Mouse (Mus musculus): ENCODE data around the gene Dach2. TPM values are rescaled to one million over a fixed set of nuclear protein-coding genes. Genes with fewer than 3 reads are reported as not detected.
"Not testable (repeated sequence)": the region's sequence is repeated elsewhere in the genome, so short reads cannot be mapped to it uniquely, and the experiment has no call there.

Gene Dach2
- 3.5 and 3.8 TPM in 2 replicates for polyA plus RNA-seq (2015; fragmentation: Nextera tagmentation; extraction: Ambion mirVana)

GRCm38 (mm10) chrX:113297404-113297803 lies at the start of gene Dach2:
TSS of gene Dach2 (plus strand) at chrX:113297510.
- Histone ChIP-seq H3K9ac (peak within 1 kb of the TSS; percentile 68), H3K4me3 (peak within 1 kb of the TSS; percentile 50), H3K9me3 (no peaks in the 10 kb centered on the region), H3K4me2 (peak within 1 kb of the TSS; percentile 67), H3K27me3 (no peaks in the 10 kb centered on the region), H3K27ac (peak within 1 kb of the TSS; percentile 28; the same call in 1 of the 2 replicates), H3K36me3 (no peaks in the 10 kb centered on the region), H3K4me1 (no peaks in the 10 kb centered on the region)
- WGBS = 45% methylated on average over 21 of the region's 21 CpGs
- ATAC-seq (ENCODE audit: insufficient number of reproducible peaks, insufficient read depth, low FRiP score, low TSS enrichment, low read depth) = no peak

GRCm38 (mm10) chrX:113252427-113252826 lies 44.9 kb upstream of the Dach2 start:
- H3K27me3 ChIP-seq; H3K9me3 ChIP-seq; H3K4me1 ChIP-seq; H3K4me3 ChIP-seq; H3K9ac ChIP-seq; H3K27ac ChIP-seq; H3K36me3 ChIP-seq; ATAC-seq (ENCODE audit: insufficient number of reproducible peaks, insufficient read depth, low FRiP score, low TSS enrichment, low read depth); H3K4me2 ChIP-seq: not testable (repeated sequence)
- WGBS = 88% methylated on average over 2 of the region's 3 CpGs

GRCm38 (mm10) chrX:113298031-113298430 lies 721 bp downstream of the Dach2 start:
- Histone ChIP-seq H3K4me2 (peak overlapping the region; percentile 67), H3K27ac (no peak overlapping the region), H3K27me3 (no peaks in the 10 kb centered on the region), H3K4me1 (no peaks in the 10 kb centered on the region), H3K9ac (peak overlapping the region; percentile 68), H3K4me3 (peak overlapping the region; percentile 50), H3K36me3 (no peaks in the 10 kb centered on the region), H3K9me3 (no peaks in the 10 kb centered on the region)
- 17% methylated on average over 17 of the region's 18 CpGs for WGBS
- peak; percentile 99 for ATAC-seq (ENCODE audit: insufficient number of reproducible peaks, insufficient read depth, low FRiP score, low TSS enrichment, low read depth)

GRCm38 (mm10) chrX:113298468-113298867 lies 1.2 kb downstream of the Dach2 start:
- H3K27me3 ChIP-seq = no peaks in the 10 kb centered on the region

GRCm38 (mm10) chrX:113304323-113304722 lies 7.0 kb downstream of the Dach2 start:
- Histone ChIP-seq H3K4me1 (no peaks in the 10 kb centered on the region), H3K36me3 (no peaks in the 10 kb centered on the region), H3K9me3 (no peaks in the 10 kb centered on the region), H3K4me3 (no peak overlapping the region), H3K9ac (no peak overlapping the region), H3K27me3 (no peaks in the 10 kb centered on the region), H3K27ac (no peak overlapping the region), H3K4me2 (no peak overlapping the region)
- WGBS = 62% methylated on average over 4 of the region's 4 CpGs
- ATAC-seq (ENCODE audit: insufficient number of reproducible peaks, insufficient read depth, low FRiP score, low TSS enrichment, low read depth) = no peak

More at GRCm38 (mm10) chrX:113298468-113298867, 1.2 kb downstream of the Dach2 start:
- Histone ChIP-seq H3K4me3 (peak overlapping the region; percentile 50), H3K4me2 (peak overlapping the region; percentile 67), H3K36me3 (no peaks in the 10 kb centered on the region), H3K9ac (peak overlapping the region; percentile 68), H3K4me1 (no peaks in the 10 kb centered on the region), H3K27ac (no peak overlapping the region), H3K9me3 (no peaks in the 10 kb centered on the region)
- 24% methylated on average over 19 of the region's 19 CpGs for WGBS
- no peak for ATAC-seq (ENCODE audit: insufficient number of reproducible peaks, insufficient read depth, low FRiP score, low TSS enrichment, low read depth)

DNA sequence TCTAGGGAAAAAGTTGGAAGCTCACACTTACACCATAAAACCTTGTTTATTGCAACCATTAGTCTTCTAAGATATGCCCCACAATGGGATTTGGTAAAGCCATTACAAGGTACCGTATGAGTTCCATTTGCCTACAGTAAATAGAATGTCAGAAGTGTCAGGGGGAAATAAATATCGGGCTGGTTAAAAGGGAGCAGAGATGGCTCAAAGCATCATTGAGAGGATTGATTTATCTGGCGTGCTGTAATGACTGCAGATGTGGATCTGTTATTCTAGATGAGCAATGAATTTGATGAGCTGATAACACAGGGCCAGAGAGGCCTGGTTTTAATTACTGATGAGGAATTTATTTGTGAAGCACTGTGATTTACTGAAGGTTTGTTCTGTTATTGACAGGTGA lies 40.8 kb downstream of the Dach2 start:
- Histone ChIP-seq H3K4me1 (no peaks in the 10 kb centered on the region), H3K4me3 (no peak overlapping the region), H3K9ac (no peak overlapping the region), H3K9me3 (no peaks in the 10 kb centered on the region), H3K27me3 (no peaks in the 10 kb centered on the region), H3K36me3 (no peaks in the 10 kb centered on the region), H3K4me2 (no peak overlapping the region), H3K27ac (no peak overlapping the region)
- ATAC-seq (ENCODE audit: insufficient number of reproducible peaks, insufficient read depth, low FRiP score, low TSS enrichment, low read depth) = no peak
- 54% methylated on average over 3 of the region's 3 CpGs for WGBS

DNA sequence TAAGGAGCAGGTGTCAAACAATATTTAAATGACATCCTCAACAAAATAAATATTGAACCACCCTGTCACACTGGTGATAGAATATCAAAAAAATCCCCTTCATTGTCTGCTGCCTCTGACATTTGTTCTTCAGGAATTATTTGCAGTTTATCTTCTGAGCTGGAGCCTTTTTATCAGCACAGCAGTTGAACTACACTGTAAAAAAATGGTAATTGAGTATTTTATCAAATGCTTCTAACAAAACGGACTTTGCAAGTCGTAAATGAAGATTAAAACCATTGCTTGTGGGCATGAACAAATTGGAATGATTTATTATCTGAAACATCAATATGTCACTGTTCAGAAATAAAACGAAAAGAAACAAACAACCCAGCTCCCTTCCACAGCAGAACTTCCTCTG lies 97.1 kb downstream of the Dach2 start:
- H3K9me3 ChIP-seq = no peaks in the 10 kb centered on the region
- no peaks in the 10 kb centered on the region for H3K36me3 ChIP-seq
- no peak overlapping the region for H3K9ac ChIP-seq
- no peak overlapping the region for H3K4me2 ChIP-seq
- H3K27ac ChIP-seq = no peak overlapping the region
- H3K4me1 ChIP-seq = no peaks in the 10 kb centered on the region
- no peaks in the 10 kb centered on the region for H3K27me3 ChIP-seq
- H3K4me3 ChIP-seq = no peak overlapping the region
- WGBS = 82% methylated on average over 3 of the region's 3 CpGs
- ATAC-seq (ENCODE audit: insufficient number of reproducible peaks, insufficient read depth, low FRiP score, low TSS enrichment, low read depth) = no peak

GRCm38 (mm10) chrX:113408756-113409155 lies 111.4 kb downstream of the Dach2 start:
- Histone ChIP-seq H3K27me3 (no peaks in the 10 kb centered on the region), H3K9me3 (no peaks in the 10 kb centered on the region), H3K27ac (no peak overlapping the region), H3K36me3 (no peaks in the 10 kb centered on the region), H3K4me1 (no peaks in the 10 kb centered on the region), H3K4me2 (no peak overlapping the region), H3K4me3 (no peak overlapping the region), H3K9ac (no peak overlapping the region)
- ATAC-seq (ENCODE audit: insufficient number of reproducible peaks, insufficient read depth, low FRiP score, low TSS enrichment, low read depth) = no peak
- 91% methylated on average over 1 of the region's 1 CpGs for WGBS

DNA sequence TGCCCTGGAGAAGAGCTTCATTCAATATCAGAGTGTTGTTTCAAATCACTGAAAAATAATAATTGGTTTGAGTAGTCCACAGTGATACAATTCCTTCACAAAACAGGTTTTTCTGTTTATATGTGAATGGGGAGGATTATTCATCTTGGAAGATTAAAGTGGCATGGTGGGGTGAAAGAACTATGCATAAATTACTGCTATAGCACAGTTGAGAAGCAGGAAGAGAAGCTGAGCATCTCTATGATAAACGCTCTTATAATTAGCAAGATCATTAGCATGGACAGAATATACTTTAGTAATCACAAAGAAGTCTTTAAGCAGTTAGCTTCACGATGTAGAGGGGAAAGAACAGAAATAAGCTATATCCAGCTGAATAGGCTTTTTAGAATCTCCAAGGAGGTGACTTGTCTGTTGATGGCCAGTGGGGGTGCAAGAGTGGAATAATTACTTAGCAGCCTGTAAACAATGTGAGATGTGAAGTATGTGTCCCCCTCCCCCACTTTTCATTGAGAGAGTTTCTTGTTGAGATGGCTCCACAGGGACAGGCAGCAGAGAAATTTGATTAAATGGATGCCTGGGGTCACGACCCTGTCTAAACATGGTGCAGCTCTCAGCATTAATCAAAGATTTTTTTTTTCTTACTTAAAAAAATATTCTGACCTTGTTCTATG lies 124.3 kb downstream of the Dach2 start:
- WGBS = 28% methylated on average over 3 of the region's 3 CpGs
- no peak overlapping the region for H3K4me3 ChIP-seq
- no peak overlapping the region for H3K4me2 ChIP-seq
- no peak overlapping the region for H3K9ac ChIP-seq
- H3K36me3 ChIP-seq = no peaks in the 10 kb centered on the region
- ATAC-seq (ENCODE audit: insufficient number of reproducible peaks, insufficient read depth, low FRiP score, low TSS enrichment, low read depth) = no peak
- no peaks in the 10 kb centered on the region for H3K9me3 ChIP-seq
- no peak overlapping the region for H3K27ac ChIP-seq
- no peaks in the 10 kb centered on the region for H3K4me1 ChIP-seq
- H3K27me3 ChIP-seq = no peaks in the 10 kb centered on the region

DNA sequence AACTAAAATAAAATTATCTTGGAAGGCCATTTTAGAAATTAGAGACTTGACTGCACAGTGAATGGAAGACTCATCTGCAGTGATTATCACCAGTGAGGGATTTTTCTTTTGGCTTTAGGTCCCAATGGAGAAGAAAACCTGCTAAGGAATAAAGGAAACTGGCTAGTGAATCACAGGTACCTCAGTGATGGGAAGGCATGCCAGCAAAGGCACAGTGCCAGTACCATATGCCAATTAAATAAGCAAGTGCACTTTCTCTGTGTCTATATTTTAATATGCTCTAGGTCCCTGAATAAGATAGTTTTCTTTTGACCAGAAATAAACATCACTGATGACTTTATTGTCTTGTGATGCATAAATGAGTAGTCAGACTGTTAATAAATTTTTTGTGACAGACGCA lies 184.8 kb downstream of the Dach2 start:
- Histone ChIP-seq H3K27ac (no peak overlapping the region), H3K36me3 (no peaks in the 10 kb centered on the region), H3K27me3 (no peaks in the 10 kb centered on the region), H3K4me3 (no peak overlapping the region), H3K9me3 (no peaks in the 10 kb centered on the region), H3K4me1 (no peaks in the 10 kb centered on the region), H3K4me2 (no peak overlapping the region), H3K9ac (no peak overlapping the region)
- 87% methylated on average over 1 of the region's 1 CpGs for WGBS
- ATAC-seq (ENCODE audit: insufficient number of reproducible peaks, insufficient read depth, low FRiP score, low TSS enrichment, low read depth) = no peak

- WGBS = 65% methylated on average over 3 of the region's 3 CpGs
- Histone ChIP-seq H3K36me3 (no peaks in the 10 kb centered on the region), H3K9ac (no peak overlapping the region), H3K27ac (no peak overlapping the region), H3K4me2 (no peak overlapping the region), H3K4me3 (no peak overlapping the region), H3K27me3 (no peaks in the 10 kb centered on the region), H3K4me1 (no peaks in the 10 kb centered on the region), H3K9me3 (no peaks in the 10 kb centered on the region)
- no peak for ATAC-seq (ENCODE audit: insufficient number of reproducible peaks, insufficient read depth, low FRiP score, low TSS enrichment, low read depth)
These were observed 247.8 kb downstream of the Dach2 start for GRCm38 (mm10) chrX:113545106-113545505.

DNA sequence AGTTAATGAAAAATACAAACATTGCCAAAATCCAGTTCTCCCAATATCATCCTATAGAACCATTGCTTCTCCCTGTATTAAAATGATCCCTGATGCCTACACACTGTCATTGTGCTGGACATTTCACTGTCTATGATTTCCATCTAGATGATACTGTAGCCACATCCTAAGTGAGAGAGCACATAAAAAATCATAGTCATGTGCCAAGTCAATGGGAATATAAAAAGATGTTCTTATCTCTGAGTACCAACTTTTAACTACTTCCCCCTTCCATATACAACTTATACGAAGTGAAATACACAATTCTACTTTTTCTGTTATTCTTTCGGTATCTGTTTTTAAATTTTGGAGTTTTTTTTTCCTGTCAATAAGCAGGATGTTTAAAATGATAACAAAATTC lies 266.6 kb downstream of the Dach2 start:
- WGBS = 86% methylated on average over 2 of the region's 2 CpGs
- H3K27me3 ChIP-seq = no peaks in the 10 kb centered on the region
- no peaks in the 10 kb centered on the region for H3K9me3 ChIP-seq
- H3K36me3 ChIP-seq = no peaks in the 10 kb centered on the region
- H3K4me2 ChIP-seq = no peak overlapping the region
- no peak overlapping the region for H3K9ac ChIP-seq
- H3K4me3 ChIP-seq = no peak overlapping the region
- no peak overlapping the region for H3K27ac ChIP-seq
- no peak for ATAC-seq (ENCODE audit: insufficient number of reproducible peaks, insufficient read depth, low FRiP score, low TSS enrichment, low read depth)
- H3K4me1 ChIP-seq = no peaks in the 10 kb centered on the region
